Mouse (Mus musculus) embryonic fibroblast, embryonic 13.5 days (primary cell): ENCODE measurements at regions not wholly inside any gene's neighbourhood (a gene's known extent, or its start where the extent isn't known, plus 50 kb on each side); places are given as distances from the start of the nearest gene placed in this dataset.
"Not testable (repeated sequence)": the region's sequence is repeated elsewhere in the genome, so short reads cannot be mapped to it uniquely, and the experiment has no call there.

Experiments
- H3K27ac ChIP-seq: 2 replicates; pipeline ENCODE4 v1.5.1; 2012; ENCODE audit warnings: low read length, control low read depth, inconsistent platforms; ENCODE audit not compliant: insufficient read depth
- H3K4me1 ChIP-seq: 2 replicates; pipeline ENCODE4 v1.6.1; 2011; ENCODE audit warnings: low read length; ENCODE audit not compliant: control insufficient read depth, insufficient read depth
- H3K4me3 ChIP-seq: 2 replicates; pipeline ENCODE4 v1.5.1; 2011; ENCODE audit warnings: mild to moderate bottlenecking, control low read depth, low read length; ENCODE audit not compliant: insufficient read depth
- CTCF ChIP-seq: IDR thresholded peaks from 2 replicates; pipeline ENCODE4 v1.5.1; 2011; ENCODE audit warnings: mild to moderate bottlenecking, control low read depth, low read length, moderate library complexity, borderline replicate concordance; ENCODE audit not compliant: insufficient read depth
- POLR2A ChIP-seq: IDR thresholded peaks from 2 replicates; pipeline ENCODE4 v1.6.1; 2011; ENCODE audit warnings: low read depth, mild to moderate bottlenecking, control low read depth, low read length, moderate library complexity

DNA sequence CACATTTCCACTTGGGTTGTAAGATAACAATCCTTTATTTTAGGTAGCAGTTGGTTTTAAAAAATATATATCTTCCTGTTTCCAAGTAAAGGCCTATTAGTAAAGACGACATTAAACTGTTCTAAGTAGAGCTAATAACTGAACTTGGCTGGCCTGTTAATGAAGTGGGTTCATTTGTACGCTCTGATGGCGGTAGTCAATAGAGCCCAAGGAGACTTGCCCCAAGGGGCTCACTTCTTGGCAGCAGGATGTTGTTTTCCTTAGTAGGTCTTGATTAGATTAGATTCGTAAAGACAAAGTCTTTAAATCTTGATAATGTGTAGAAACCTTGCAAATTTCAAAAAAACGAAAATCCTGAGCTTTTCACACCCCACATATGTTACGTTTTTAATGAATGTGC lies 135.4 kb upstream of the Rapgef5 start:
- Histone ChIP-seq H3K27ac (no peak overlapping the region), H3K4me1 (no peaks in the 10 kb centered on the region), H3K4me3 (no peak overlapping the region)
- TF ChIP-seq POLR2A: no peak
- no peak for TF ChIP-seq CTCF

DNA sequence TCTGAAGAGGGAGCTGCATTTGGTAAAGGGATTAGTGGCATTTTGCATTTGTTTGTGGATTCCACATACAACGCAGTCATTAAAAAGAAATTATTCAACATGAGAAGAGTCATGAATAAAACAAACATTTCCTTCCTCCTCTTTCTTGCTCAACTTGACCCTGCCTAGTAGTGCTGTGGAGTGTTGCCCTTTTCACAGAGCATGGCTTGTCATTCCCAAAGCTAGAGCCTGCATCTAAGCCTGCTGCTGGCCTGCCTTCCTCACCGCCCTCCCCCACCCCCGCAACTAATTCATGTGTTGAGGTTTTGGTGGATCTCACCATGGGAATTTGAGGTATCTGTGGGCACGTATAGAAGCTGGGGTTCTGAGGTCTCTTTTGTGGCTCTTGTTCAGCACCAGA lies 133.6 kb upstream of the Rapgef5 start:
- H3K4me1 ChIP-seq, H3K27ac ChIP-seq, H3K4me3 ChIP-seq: not testable (repeated sequence)

GRCm38 (mm10) chr12:117385072-117385666 lies 131.1 kb upstream of the Rapgef5 start:
- Histone ChIP-seq H3K4me1 (no peaks in the 10 kb centered on the region), H3K27ac (no peak overlapping the region), H3K4me3 (no peak overlapping the region)
- TF ChIP-seq CTCF: peak; percentile 94
- TF ChIP-seq POLR2A: no peak

- TF ChIP-seq POLR2A (no peak), CTCF (no peak)
- Histone ChIP-seq H3K4me3 (no peak overlapping the region), H3K4me1 (no peaks in the 10 kb centered on the region), H3K27ac (no peak overlapping the region)
These were observed 130.6 kb upstream of the Rapgef5 start for GRCm38 (mm10) chr12:117385697-117386096.

DNA sequence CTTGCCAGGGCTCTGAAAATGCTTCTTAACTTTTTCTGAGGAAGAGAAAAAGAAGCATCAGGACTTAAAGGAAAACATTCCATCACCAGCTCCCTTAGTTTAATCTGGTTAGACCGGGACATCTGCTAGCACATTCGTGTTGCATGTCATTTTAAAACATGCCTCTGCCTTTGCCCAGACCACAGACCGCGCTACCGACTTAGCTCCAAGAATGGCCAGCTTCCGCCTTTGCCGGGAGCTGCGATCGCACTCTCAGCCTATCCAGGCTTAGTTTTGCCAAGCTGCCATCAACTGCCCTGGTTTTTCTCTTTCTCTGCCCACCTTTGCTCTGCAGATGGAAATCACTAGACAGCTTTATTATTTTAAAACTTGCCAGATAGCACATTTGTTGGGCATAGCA lies 129.3 kb upstream of the Rapgef5 start:
- no peak for TF ChIP-seq POLR2A
- TF ChIP-seq CTCF: no peak
- no peaks in the 10 kb centered on the region for H3K4me1 ChIP-seq
- H3K27ac ChIP-seq: no peak overlapping the region
- no peak overlapping the region for H3K4me3 ChIP-seq

DNA sequence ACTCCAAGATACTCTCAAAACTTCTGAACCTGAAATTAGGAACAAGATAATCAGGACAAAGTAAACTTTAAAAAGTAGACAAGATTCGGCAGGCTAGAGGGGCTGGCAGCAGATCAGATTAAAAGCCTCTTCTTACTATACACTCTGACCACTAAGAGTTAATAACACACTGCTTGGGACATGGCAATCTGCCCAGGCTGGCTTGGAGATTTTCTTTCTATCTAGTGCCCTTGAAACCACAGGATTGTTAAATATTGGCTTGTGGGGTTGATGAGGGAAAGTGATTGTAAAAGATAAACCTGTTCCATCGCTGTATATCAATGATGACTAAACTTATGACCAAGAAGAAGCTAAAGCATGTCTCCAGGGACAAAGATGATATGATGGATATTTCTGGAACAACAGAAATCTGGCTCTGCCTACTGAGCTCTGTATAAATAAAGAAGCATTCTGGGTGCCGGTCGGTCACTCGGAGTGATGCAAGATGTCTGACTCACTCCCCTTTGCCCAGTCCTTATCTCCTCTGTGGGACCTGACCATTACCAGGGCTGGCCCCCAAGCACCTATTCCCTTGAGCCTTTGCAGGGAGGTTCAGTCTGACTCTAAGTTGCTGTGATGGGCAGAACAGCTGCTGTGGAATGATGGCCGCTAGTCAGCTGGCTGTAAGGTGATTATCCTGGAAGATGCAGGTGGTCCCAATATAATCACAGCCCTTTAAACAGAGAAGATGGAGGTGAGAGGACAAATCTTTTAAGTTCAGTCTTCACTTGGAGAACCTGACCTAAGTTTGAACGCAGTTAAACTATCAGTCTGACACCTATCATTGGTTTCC lies 126.5 kb upstream of the Rapgef5 start:
- Histone ChIP-seq H3K4me3 (no peak overlapping the region), H3K27ac (no peak overlapping the region), H3K4me1 (no peaks in the 10 kb centered on the region)
- TF ChIP-seq CTCF (no peak), POLR2A (no peak)

DNA sequence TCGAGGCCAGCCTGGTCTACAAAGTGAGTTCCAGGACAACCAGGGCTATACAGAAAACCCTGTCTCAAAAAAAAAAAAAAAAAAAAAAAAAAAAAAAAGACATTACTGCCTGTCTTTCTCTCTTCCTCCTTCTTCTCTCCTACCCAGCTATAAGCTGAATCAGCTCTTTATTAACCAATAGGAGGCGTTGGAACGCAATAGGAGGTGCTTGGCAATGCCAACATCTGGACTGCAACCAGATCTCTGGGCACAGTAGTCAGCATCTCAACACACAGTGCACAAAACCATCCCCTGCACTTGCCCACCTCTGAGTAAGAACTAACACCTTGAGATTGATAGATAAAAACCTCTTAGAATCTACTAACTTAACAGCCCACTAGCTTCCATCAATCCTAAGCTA lies 118.8 kb upstream of the Rapgef5 start:
- no peak for TF ChIP-seq CTCF
- no peak for TF ChIP-seq POLR2A
- Histone ChIP-seq H3K4me1 (no peaks in the 10 kb centered on the region), H3K4me3 (no peak overlapping the region), H3K27ac (no peak overlapping the region)

DNA sequence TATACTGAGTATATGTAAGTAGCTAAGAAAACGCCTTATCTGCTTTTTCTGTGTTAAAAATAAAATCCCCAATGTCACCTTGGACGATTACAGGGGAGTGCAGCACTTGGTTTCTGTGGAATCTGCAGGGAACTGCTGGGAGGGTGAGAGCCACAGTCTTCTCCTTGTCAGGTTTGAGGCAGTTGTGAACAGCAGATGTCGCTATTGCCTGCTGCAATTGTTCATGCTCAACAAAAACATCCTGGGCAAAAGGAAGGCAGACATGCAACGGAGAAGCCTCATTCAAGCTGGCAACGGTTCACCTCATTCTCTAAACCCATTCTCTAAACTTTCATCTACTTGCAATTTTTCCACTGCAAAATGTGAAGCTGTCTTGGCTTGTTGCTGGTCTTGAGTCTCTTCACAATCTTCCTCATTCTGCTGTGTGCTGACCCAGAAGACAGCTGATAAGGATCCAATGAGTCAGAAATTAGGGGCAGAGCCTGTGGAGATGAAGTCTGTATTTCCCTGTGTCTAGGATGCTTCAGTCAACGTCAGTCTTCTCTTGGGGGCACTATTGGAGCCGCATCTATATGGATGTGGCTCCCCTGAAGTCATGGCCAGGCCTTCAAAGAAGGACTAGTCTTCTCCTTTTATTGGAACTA lies 112.6 kb upstream of the Rapgef5 start:
- no peak overlapping the region for H3K4me3 ChIP-seq
- no peak for TF ChIP-seq POLR2A
- peak; percentile 67; the same call in 1 of the 2 replicates for TF ChIP-seq CTCF
- H3K4me1 ChIP-seq: no peaks in the 10 kb centered on the region
- H3K27ac ChIP-seq: no peak overlapping the region

- Histone ChIP-seq H3K4me1 (no peaks in the 10 kb centered on the region), H3K4me3 (no peak overlapping the region), H3K27ac (no peak overlapping the region)
- TF ChIP-seq POLR2A: no peak
These were observed 112.0 kb upstream of the Rapgef5 start for GRCm38 (mm10) chr12:117404157-117404752.

- TF ChIP-seq POLR2A (no peak), CTCF (no peak)
- Histone ChIP-seq H3K4me3 (no peak overlapping the region), H3K4me1 (no peaks in the 10 kb centered on the region), H3K27ac (no peak overlapping the region)
These were observed 109.4 kb upstream of the Rapgef5 start for GRCm38 (mm10) chr12:117406832-117407231.
